Mouse (Mus musculus): ENCODE data around the gene Mcub.

The Mcub gene

DNA sequence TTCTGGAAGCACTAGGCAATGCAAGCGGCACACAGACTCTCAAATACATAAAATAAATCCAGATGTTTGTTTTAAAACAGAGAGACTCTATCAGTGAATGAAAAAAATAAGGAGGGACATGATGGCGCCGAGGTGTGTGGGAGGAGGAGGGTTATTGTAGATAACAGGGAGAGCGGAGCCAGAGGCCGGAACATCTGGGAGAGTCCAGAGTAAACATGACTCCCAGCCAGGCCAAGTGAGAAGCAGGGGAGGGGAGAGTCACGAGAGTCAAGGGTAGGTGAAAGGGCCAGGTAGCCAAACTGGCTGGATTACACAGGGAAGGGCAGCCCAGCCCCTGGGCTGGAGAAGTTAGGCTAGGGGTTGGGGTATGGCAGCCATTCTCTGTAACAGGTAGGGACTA lies 73.4 kb downstream of the Mcub start:
- DNase-seq (ENCODE audit: low read depth, low spot score), result no peak

DNA sequence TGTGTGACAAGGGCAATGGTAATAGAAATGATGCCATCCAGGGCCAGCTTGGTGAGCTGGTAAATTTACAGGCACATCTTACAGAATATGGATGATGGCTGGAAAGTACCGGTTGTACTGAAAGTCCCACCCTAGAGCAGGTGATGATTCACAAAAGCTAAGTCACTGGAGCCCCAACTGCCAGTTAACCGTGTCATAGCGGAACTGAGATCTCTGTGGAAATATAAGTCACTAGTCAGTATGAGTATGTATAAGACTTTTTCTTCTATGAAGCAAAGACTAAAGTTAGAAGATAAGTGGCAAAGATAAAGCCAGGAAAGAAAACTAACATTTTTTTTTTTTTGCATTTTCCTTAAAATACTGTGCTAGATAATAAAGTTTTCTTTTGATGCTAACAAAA lies 76.9 kb downstream of the Mcub start:
- no peak for DNase-seq (ENCODE audit: low read depth, low spot score)

DNA sequence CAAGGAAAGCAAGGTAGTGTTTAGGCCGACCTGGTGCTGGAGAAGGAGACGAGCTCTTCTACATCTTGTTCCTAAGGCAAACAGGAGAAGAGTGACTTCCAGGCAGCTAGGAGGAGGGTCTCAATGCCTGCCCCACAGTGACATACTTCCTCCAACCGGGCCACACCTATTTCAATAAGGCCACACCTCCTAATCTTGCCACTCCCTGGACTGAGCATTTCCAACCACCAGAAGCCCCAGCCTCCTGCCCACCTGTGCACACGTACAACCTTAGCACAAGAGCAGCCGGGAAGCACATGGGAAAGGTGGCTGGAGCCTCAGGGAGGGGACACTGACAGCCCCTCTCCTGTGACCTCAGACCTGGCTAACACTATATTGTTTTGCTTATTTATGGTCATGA lies 78.0 kb downstream of the Mcub start:
- no peak for DNase-seq (ENCODE audit: low read depth, low spot score)

DNA sequence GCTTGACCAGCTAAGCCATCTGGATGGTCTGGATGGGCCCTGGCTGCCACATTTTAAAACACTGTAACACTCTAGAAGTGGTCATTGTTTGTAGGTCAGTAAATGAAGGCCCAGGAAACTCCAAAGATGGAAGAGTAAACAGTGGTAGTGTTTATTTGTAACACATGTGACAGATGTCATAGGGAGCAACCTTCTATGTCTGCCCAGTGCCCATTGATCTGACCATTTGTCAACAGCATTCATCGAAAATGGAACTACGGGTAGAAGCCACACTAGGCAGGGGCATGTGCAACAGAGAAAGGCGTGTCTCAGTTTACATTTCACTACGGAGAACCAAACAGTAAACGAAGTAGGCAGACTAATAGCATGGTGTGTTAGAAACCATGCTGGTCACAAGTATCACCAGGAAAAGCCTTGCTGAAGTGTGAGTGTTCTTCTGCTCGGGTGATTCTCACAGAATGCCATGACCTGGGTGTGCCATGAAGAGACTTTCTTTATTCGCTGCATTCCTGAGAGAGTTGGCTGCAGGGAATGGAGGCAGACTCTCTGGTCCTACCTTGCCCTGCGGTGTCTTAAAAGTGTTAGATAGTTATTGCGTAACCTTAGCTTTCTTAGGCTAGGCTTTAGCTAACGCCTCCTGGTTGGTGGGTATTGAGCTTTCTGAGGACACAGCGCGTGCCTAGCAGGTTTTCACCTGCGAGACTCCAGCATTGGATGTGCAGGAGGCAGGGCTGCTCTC lies 82.1 kb downstream of the Mcub start:
- DNase-seq (ENCODE audit: low read depth, low spot score), result no peak

DNA sequence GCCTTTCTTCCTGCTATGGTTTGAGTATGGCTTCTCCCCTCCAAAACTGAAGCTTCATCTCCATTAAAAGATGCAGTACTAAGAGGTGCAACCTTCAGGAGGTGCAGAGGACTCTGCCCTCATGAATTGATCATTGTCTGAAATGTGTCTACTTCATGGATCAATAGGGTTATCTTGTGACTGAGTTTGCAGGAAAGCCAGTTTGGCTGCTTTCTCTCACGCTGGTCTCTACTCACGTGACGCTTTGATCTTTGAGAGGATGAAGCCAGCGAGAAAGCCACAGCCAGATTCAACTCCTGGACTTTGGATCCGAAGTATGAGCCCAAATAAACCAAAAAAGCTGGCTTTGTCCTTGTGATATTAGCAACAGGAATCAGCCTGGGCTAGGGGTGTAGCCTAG lies 83.6 kb downstream of the Mcub start:
- no peak for DNase-seq (ENCODE audit: low read depth, low spot score)

DNA sequence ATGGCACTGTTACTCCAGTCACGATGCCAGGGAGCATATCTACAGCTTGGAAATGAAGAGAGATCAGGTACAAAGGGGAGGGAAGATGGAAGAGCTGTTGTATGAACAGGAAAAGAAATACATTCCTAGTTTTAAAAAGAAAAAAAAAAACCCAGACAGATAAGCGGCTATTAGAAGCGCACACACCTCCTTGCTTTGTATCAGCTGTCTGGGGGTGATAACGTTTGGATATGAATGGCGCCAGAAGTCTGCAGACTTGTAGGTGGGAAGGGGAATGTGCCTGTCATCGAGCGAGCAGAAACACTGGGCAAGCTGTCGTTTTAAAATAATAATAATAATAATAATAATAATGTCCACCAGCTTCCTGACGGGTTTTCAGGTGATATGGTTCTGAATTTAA lies 84.4 kb downstream of the Mcub start:
- no peak for DNase-seq (ENCODE audit: low read depth, low spot score)

DNA sequence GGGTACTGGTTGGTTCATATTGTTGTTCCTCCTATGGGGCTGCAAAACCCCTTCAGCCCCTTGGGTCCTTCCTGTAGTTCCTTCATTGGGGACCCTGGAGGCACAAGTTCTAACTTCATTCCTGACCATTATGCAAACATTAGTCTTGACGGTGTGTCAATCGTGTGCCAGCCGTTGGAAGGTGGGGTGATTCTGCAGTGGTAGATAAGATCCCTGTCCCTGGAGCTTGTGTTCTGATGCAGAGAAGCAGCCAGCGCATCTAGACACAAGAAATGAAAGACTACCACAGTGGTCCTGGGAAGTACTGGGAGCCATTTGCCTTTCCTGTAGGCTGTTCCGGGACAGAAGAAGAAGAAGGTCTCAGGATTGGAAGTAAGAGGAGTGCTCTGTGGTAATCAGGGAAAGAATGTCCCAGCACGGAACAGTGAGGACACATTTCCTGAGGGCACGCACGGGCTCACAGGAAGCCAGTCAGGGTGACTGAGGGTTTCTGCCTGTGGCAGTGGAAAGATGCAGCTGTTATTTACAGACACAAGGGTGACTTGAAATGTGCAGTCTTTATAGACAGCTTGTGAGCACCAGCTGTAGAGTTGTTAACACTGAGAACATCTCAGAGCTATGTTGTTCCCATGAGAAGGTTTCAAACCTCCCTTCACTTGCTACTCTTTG lies 88.9 kb downstream of the Mcub start:
- no peak for DNase-seq (ENCODE audit: low read depth, low spot score)

DNA sequence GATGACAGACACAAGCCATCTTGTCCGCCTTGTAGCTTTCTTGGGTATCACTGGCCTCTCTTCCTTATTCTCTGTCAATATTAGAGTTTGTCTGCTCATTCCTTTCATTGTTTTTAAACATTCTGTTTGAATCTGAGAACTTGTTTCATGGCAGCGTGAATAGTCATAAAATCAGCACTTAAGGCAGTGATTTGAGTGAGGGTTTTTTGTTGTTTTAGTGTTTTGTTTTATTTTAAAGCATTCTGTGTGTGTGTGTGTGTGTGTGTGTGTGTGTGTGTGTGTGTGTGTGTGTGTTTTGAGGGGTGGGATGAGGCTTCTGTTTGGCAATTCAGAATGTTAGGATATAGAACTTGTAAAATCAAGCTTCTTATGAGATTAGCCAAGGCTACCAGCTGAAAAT lies 90.1 kb downstream of the Mcub start:
- no peak for DNase-seq (ENCODE audit: low read depth, low spot score)

DNA sequence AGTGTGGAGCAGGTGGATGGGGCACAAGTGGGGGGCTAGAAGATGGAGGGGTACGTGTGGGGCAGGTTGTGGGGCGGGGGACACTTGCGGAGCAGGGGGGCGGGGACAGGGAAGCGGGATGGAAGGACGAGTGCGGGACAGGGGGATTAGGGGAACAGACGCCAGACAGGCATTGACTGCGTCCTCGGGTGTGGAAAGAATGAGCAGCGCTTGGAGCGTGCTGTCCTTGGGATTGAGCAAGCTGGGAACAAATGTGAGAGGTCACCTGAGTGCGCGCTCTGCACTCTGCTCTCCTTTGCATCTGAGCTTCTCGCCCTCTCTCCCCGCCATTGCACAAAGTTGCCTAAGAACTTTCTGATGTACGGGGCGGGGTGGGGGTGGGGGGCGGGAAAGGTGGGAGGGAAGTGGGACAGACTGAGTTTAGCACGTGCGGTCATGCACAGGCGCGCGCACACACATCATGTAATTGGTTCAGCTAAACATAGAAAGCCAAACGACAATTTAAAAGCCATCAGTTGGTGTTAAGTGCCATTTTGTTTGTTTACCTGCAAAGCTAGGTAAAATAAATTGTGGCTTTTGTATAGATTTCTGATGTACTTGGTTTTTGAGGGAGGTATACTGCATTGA lies 90.8 kb downstream of the Mcub start:
- peak; percentile 69 for DNase-seq (ENCODE audit: low read depth, low spot score)

DNA sequence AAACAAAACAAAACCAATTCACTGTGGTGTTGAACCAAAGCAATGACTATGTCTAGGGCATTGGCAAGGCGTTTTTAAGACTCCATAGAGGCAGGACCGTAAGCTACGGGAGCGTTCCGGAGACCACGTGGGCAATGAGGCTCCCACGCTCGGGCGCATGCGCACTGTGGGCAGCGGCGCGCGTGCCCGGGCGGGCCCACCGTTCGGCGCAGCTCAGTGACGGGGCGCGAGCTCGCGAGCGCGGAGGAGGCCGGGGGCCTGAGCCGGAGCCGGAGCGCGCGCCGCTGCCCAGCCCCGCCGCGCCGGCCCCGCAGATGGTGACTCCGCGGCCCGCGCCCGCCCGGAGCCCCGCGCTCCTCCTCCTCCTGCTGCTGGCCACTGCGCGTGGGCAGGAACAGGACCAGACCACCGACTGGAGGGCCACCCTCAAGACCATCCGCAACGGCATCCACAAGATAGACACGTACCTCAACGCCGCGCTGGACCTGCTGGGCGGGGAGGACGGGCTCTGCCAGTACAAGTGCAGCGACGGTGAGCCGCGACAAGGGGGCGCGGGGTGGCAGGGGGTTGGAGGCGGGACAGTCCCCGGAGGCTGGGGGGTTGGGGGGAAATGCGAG lies 91.5 kb downstream of the Mcub start, which contains the start of gene Pla2g12a:
Pla2g12a (plus strand) TSS at position 202 of the 617 bp plus-strand sequence.
- peak; percentile 87 for DNase-seq (ENCODE audit: low read depth, low spot score)

DNA sequence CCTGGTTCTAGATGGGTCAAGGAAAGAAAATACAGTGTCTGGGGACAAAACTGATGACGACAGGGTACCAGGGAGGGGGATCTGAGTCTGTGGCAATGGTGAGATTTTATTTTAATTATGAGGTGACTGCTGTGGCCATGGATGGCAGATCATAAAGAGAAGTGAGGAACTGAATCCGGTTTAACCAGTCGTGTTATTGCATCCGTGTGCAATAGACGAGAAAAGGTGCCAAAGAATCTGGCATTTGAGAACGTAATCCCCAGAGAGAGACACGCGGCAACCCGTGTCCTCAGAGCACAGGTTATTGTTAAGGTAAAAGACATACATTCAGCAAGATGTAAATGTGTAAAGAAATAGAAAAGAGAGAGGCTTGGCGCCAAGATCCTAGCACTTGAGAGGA lies 92.7 kb downstream of the Mcub start:
- DNase-seq (ENCODE audit: low read depth, low spot score), result no peak

Data from ES-CJ7 (cell line).